Mouse (Mus musculus) neural tube, postnatal 0 days (tissue): Measurements from ENCODE around the gene Ube2n. TPM values are rescaled to one million over a fixed set of nuclear protein-coding genes. Genes with fewer than 3 reads are reported as not detected.

Experiments
- microRNA-seq: library from miRNA; unstranded; fragments of <30 nt; microRNA quantifications from one replicate; pipeline ENCODE4, GENCODE M21; 2016
- polyA plus RNA-seq: library from polyadenylated mRNA; unstranded; fragments of >200 nt; fragmentation: Nextera tagmentation; extraction: Ambion mirVana; gene quantifications from 2 replicates; pipeline ENCODE4 v1.2.1, GENCODE M21; 2015

The Ube2n gene
- 315 and 327 TPM in 2 replicates for polyA plus RNA-seq

DNA sequence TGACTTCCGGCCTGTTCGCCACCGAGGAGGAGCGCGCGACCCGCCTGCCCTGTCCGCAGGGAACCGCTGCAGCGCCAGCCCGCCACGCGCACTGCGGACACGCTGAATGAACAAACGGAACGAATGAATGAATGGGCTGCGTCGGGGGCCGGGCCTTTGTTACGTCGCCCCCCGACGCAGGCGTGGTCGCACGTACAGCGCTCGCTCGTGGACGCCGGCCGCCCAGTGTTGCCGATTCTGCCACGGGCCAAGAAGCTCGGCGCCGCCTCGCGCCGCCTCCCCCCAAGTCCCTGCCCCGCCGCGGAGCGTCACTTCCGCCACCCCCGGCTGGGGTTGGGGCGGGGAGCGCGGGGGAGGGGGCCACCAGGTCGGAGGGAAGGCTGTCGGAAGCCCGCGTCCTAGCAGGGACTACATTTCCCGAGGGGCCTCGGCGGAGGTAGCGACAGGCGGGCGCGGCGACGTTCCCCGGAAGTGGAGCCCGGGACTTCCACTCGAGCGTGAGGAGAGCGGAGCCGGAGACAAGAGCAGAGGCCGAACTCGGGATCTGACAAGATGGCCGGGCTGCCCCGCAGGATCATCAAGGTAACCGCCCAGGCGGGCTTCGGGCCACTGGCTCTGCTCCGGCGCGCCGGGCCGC lies at the start of gene Ube2n:
Gene Ube2n (plus strand): TSS at position 490 of the 637 bp plus-strand sequence.

DNA sequence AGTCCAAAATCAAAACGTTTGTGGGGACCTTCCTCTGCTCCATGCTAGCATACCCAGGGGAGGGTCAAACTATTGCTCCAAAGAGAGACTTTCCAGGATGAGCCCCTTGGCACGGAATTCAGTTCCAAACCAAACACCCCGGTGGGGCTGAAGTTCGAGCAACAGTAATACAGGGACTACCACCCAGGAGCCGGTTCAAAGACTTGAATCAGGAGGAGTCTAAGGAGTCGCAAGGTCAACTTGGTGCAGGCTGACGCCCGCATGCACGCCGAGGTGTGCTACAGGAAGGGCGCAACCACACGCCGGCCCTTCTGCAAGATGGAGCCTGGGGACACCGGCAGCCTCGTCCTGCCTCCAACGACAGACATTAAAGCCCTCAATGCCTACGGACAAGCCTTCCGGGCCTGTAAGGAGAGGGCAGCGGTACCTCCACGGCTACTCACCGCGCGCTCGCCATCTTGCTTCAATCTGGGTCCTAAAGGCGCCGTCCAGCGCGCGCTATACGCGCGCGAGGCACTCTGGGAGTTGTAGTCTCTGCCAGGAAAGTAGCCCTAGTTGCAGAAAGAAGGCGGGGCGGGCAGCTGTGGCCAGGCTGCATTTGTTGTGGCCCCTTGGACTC lies 13.4 kb upstream of the Ube2n start, which contains the start of gene Mrpl42:
Gene Mrpl42 (minus strand): TSS at position 478 of the 619 bp plus-strand sequence.

DNA sequence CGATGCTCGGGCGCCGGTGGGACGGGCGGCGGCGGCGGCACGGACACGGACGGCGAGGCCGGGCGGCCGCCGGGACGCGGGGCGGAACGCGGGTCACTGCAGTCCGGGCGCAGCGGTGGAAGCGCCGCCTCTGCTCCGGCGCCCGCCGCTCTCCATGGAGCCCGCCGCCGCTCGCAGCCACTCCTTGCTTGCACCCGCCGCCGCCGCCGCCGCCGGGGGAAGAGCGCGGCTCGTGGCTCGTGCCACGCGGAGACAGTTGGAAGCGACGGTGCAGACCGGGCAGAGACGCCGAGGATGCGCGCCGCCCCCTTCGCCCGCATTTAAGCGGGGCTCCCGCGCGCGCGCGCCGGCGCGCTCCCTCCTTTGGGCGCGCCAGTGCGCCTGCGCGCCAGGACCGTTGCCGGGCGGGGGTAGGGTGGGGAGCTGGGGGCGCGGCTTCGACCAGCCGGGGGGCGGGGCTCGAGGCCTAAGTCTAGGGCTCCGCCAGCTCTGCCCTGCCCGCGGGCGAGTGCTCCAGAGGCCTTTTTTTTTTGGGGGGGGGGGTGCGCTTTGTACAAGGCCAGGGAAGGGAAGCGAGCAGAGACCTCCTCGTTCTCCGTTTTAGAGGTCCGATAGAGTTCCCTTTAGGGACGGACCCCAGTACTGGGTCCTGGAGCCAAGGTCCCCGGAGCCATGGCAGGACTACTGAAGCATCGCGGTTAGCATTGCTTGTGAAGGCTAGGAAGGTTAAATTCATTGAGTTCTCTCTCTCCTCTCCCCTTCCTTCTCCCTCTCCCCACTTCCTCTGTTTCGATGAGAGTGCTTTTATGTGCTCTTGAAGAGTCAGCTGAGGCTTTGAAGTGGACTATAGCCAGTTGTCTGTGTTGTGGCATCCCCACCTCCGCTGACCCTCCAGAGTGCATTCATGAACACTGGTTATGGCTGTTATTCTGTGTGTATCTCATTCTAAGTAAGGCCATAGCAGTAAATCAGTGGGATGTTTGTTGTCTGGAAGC lies 49.2 kb downstream of the Ube2n start, which contains the start of gene Nudt4:
Gene Nudt4 (minus strand): TSS at position 296 of the 995 bp plus-strand sequence.

Small RNAs within 50 kb of the gene (microRNA-seq; reads per million reads assigned to microRNA genes)
- gene Mir3058 = 7.3 reads per million, percentile 17 among the genes with 10 or more reads in this experiment

Other genes starting within 250 kb of the Ube2n start
- 7.8 and 8.4 TPM in 2 replicates for gene Cradd, start 191.0 kb upstream of the Ube2n start, polyA plus RNA-seq
- gene Socs2, start 98.0 kb upstream of the Ube2n start, polyA plus RNA-seq = 102 and 106 TPM in 2 replicates
- 308 and 328 TPM in 2 replicates for gene Mrpl42, start 13.2 kb upstream of the Ube2n start, polyA plus RNA-seq
- 73.4 and 80.0 TPM in 2 replicates for gene Nudt4, start 49.0 kb downstream of the Ube2n start, polyA plus RNA-seq
- gene Anapc15-ps, start 158.3 kb downstream of the Ube2n start, polyA plus RNA-seq = not detected in 2 replicates